Mouse (Mus musculus) spleen, embryonic (tissue): ENCODE measurements around the gene Arhgef11.

Source experiments
- CTCF ChIA-PET: fragments of 350-600 bp; sonication (Branson Sonifier 250); formaldehyde crosslinking; loops from one replicate; lab custom pipeline; 2022; lab: Charles Lee

The Arhgef11 gene

GRCm38 (mm10) chr3:87661291-87661690 is 43.9 kb downstream of the Arhgef11 start:
- CTCF ChIA-PET = no interaction called here

GRCm38 (mm10) chr3:87718525-87718924 is 101.2 kb downstream of the Arhgef11 start:
- CTCF ChIA-PET = no interaction called here

- CTCF ChIA-PET = no interaction called here
These were observed 107.2 kb downstream of the Arhgef11 start for GRCm38 (mm10) chr3:87724556-87724955.

GRCm38 (mm10) chr3:87725396-87726160 is 108.2 kb downstream of the Arhgef11 start:
- CTCF ChIA-PET = no interaction called here

- CTCF ChIA-PET = no interaction called here
These were observed 108.8 kb downstream of the Arhgef11 start for GRCm38 (mm10) chr3:87726191-87726590.

GRCm38 (mm10) chr3:87728696-87729095 is 111.3 kb downstream of the Arhgef11 start:
- CTCF ChIA-PET = interaction anchor here (0.9 kb wide), 1 partner anchor 21 kb away, joined by 3 read pairs; no protein-coding TSS in a partner anchor

GRCm38 (mm10) chr3:87733098-87733497 is 115.7 kb downstream of the Arhgef11 start:
- CTCF ChIA-PET = no interaction called here

GRCm38 (mm10) chr3:87733984-87734761 is 116.8 kb downstream of the Arhgef11 start:
- CTCF ChIA-PET = no interaction called here

- CTCF ChIA-PET = no interaction called here
These were observed 118.0 kb downstream of the Arhgef11 start for GRCm38 (mm10) chr3:87735335-87735734.

GRCm38 (mm10) chr3:87738906-87739305 is 121.5 kb downstream of the Arhgef11 start:
- CTCF ChIA-PET = no interaction called here

- CTCF ChIA-PET = no interaction called here
These were observed 124.7 kb downstream of the Arhgef11 start for GRCm38 (mm10) chr3:87742013-87742412.

- CTCF ChIA-PET = no interaction called here
These were observed 125.4 kb downstream of the Arhgef11 start for GRCm38 (mm10) chr3:87742735-87743134.

GRCm38 (mm10) chr3:87743927-87744326 is 126.6 kb downstream of the Arhgef11 start:
- CTCF ChIA-PET = no interaction called here

- CTCF ChIA-PET = no interaction called here
These were observed 127.8 kb downstream of the Arhgef11 start for GRCm38 (mm10) chr3:87745036-87745659.

GRCm38 (mm10) chr3:87748431-87748830 is 131.1 kb downstream of the Arhgef11 start, which contains the start of gene Lrrc71:
Gene Lrrc71 (minus strand): TSS chr3:87748625.
- CTCF ChIA-PET = interaction anchor here (0.5 to 1.6 kb wide), 3 partner anchors 12 to 23 kb away, joined by 3 to 5 read pairs (median 3); no protein-coding TSS in a partner anchor

GRCm38 (mm10) chr3:87749036-87749435 is 131.7 kb downstream of the Arhgef11 start:
- CTCF ChIA-PET = interaction anchor here (0.5 to 1.6 kb wide), 4 partner anchors 12 to 23 kb away, joined by 3 to 5 read pairs (median 3); no protein-coding TSS in a partner anchor

GRCm38 (mm10) chr3:87749977-87750376 is 132.6 kb downstream of the Arhgef11 start:
- CTCF ChIA-PET = no interaction called here

GRCm38 (mm10) chr3:87752567-87752966 is 135.2 kb downstream of the Arhgef11 start:
- CTCF ChIA-PET = no interaction called here

GRCm38 (mm10) chr3:87753829-87754228 is 136.5 kb downstream of the Arhgef11 start:
- CTCF ChIA-PET = interaction anchor here (0.5 kb wide), 1 partner anchor 111 kb away, joined by 3 read pairs; no protein-coding TSS in a partner anchor

- CTCF ChIA-PET = interaction anchor here (0.6 to 3.1 kb wide), 3 partner anchors 12 to 926 kb away, joined by 3 to 16 read pairs (median 3); no protein-coding TSS in a partner anchor
These were observed 138.6 kb downstream of the Arhgef11 start for GRCm38 (mm10) chr3:87755964-87756363.

- CTCF ChIA-PET = interaction anchor here (3.1 kb wide), 1 partner anchor 12 kb away, joined by 16 read pairs; no protein-coding TSS in a partner anchor
These were observed 139.1 kb downstream of the Arhgef11 start for GRCm38 (mm10) chr3:87756488-87756887.

- CTCF ChIA-PET = no interaction called here
These were observed 141.3 kb downstream of the Arhgef11 start for GRCm38 (mm10) chr3:87758641-87759040.
